Mouse (Mus musculus): ENCODE data around the gene Wnt8b. TPM values are rescaled to one million over a fixed set of nuclear protein-coding genes. Genes with fewer than 3 reads are reported as not detected.

The Wnt8b gene
- polyA plus RNA-seq, 1 experiment from 2014 or later = 2.8 TPM

- WGBS = 55% methylated on average over 12 of the region's 12 CpGs
- H3K27me3 ChIP-seq (ENCODE audit: insufficient read depth, low read length) = 0 out of 2 replicates have a peak, but pooled peaks cover 3% of the 10 kb centered on the region
- H3K9me3 ChIP-seq (ENCODE audit: low read length) = no peaks in the 10 kb centered on the region
- H3K27ac ChIP-seq (ENCODE audit: low read length) = 0 out of 2 replicates have a peak overlapping the region, but pooled peaks have one; percentile 31
- H3K36me3 ChIP-seq (ENCODE audit: insufficient read depth, low read length) = no peaks in the 10 kb centered on the region
- H3K4me2 ChIP-seq (replicated peaks; ENCODE audit: low read depth, low read length) = no peak overlapping the region
- H3K9ac ChIP-seq (replicated peaks; ENCODE audit: low read length) = no peak overlapping the region
- ATAC-seq (ENCODE audit: low FRiP score, low TSS enrichment) = peak; percentile 29; the same call in 1 of the 2 replicates
- H3K4me1 ChIP-seq (ENCODE audit: insufficient read depth, low read length) = peaks cover 58% of the 10 kb centered on the region
- H3K4me3 ChIP-seq (ENCODE audit: low read length) = no peak overlapping the region
Observed at GRCm38 (mm10) chr19:44517996-44518768, 24.9 kb downstream of the Wnt8b start.

- 13% methylated on average over 7 of the region's 7 CpGs for WGBS
- ATAC-seq (ENCODE audit: low FRiP score, low TSS enrichment) = peak; percentile 75
- Histone ChIP-seq H3K27ac (ENCODE audit: low read length) (peak overlapping the region; percentile 13; the same call in 1 of the 2 replicates), H3K4me1 (ENCODE audit: insufficient read depth, low read length) (peaks cover 49% of the 10 kb centered on the region), H3K27me3 (ENCODE audit: insufficient read depth, low read length) (0 out of 2 replicates have a peak, but pooled peaks cover 3% of the 10 kb centered on the region), H3K9ac (replicated peaks; ENCODE audit: low read length) (no peak overlapping the region; the same call in 1 of the 2 replicates), H3K4me3 (ENCODE audit: low read length) (no peak overlapping the region), H3K36me3 (ENCODE audit: insufficient read depth, low read length) (no peaks in the 10 kb centered on the region), H3K9me3 (ENCODE audit: low read length) (no peaks in the 10 kb centered on the region), H3K4me2 (replicated peaks; ENCODE audit: low read depth, low read length) (no peak overlapping the region)
Observed at GRCm38 (mm10) chr19:44519152-44519551, 25.9 kb downstream of the Wnt8b start.

- 71% methylated on average over 9 of the region's 9 CpGs for WGBS
- ATAC-seq (ENCODE audit: low FRiP score, low TSS enrichment) = no peak
Observed at GRCm38 (mm10) chr19:44525551-44526205, 32.4 kb downstream of the Wnt8b start.

GRCm38 (mm10) chr19:44530018-44530417 lies 36.7 kb downstream of the Wnt8b start:
- Histone ChIP-seq H3K9me3 (ENCODE audit: low read length) (no peaks in the 10 kb centered on the region), H3K4me3 (ENCODE audit: low read length) (no peak overlapping the region), H3K9ac (replicated peaks; ENCODE audit: low read length) (no peak overlapping the region), H3K27me3 (ENCODE audit: insufficient read depth, low read length) (no peaks in the 10 kb centered on the region; the same call in 1 of the 2 replicates), H3K36me3 (ENCODE audit: insufficient read depth, low read length) (no peaks in the 10 kb centered on the region), H3K27ac (ENCODE audit: low read length) (no peak overlapping the region), H3K4me2 (replicated peaks; ENCODE audit: low read depth, low read length) (no peak overlapping the region), H3K4me1 (ENCODE audit: insufficient read depth, low read length) (peaks cover 8% of the 10 kb centered on the region; the same call in 1 of the 2 replicates)
- 82% methylated on average over 6 of the region's 6 CpGs for WGBS
- ATAC-seq (ENCODE audit: low FRiP score, low TSS enrichment) = no peak

More at GRCm38 (mm10) chr19:44525551-44526205, 32.4 kb downstream of the Wnt8b start:
- Histone ChIP-seq H3K4me3 (ENCODE audit: low read length) (no peak overlapping the region), H3K36me3 (ENCODE audit: insufficient read depth, low read length) (no peaks in the 10 kb centered on the region), H3K4me1 (ENCODE audit: insufficient read depth, low read length) (no peaks in the 10 kb centered on the region), H3K4me2 (replicated peaks; ENCODE audit: low read depth, low read length) (no peak overlapping the region), H3K9ac (replicated peaks; ENCODE audit: low read length) (no peak overlapping the region), H3K9me3 (ENCODE audit: low read length) (no peaks in the 10 kb centered on the region), H3K27ac (ENCODE audit: low read length) (no peak overlapping the region), H3K27me3 (ENCODE audit: insufficient read depth, low read length) (no peaks in the 10 kb centered on the region)

GRCm38 (mm10) chr19:44535376-44535775 lies 42.1 kb downstream of the Wnt8b start:
- H3K27me3 ChIP-seq (ENCODE audit: insufficient read depth, low read length) = no peaks in the 10 kb centered on the region; the same call in 1 of the 2 replicates
- ATAC-seq (ENCODE audit: low FRiP score, low TSS enrichment) = no peak
- no peak overlapping the region for H3K4me3 ChIP-seq (ENCODE audit: low read length)
- H3K4me1 ChIP-seq (ENCODE audit: insufficient read depth, low read length) = peaks cover 8% of the 10 kb centered on the region; the same call in 1 of the 2 replicates
- H3K36me3 ChIP-seq (ENCODE audit: insufficient read depth, low read length) = no peaks in the 10 kb centered on the region
- no peak overlapping the region for H3K27ac ChIP-seq (ENCODE audit: low read length)
- H3K4me2 ChIP-seq (replicated peaks; ENCODE audit: low read depth, low read length) = no peak overlapping the region
- WGBS = 34% methylated on average over 3 of the region's 3 CpGs
- H3K9ac ChIP-seq (replicated peaks; ENCODE audit: low read length) = no peak overlapping the region
- H3K9me3 ChIP-seq (ENCODE audit: low read length) = no peaks in the 10 kb centered on the region

GRCm38 (mm10) chr19:44537416-44537815 lies 44.1 kb downstream of the Wnt8b start:
- ATAC-seq (ENCODE audit: low FRiP score, low TSS enrichment) = no peak
- 59% methylated on average over 8 of the region's 8 CpGs for WGBS
- H3K27me3 ChIP-seq (ENCODE audit: insufficient read depth, low read length) = no peaks in the 10 kb centered on the region

GRCm38 (mm10) chr19:44542694-44543178 lies 49.5 kb downstream of the Wnt8b start:
- no peak for ATAC-seq (ENCODE audit: low FRiP score, low TSS enrichment)
- no peak overlapping the region for H3K9ac ChIP-seq (replicated peaks; ENCODE audit: low read length)
- H3K36me3 ChIP-seq (ENCODE audit: insufficient read depth, low read length) = no peaks in the 10 kb centered on the region
- no peak overlapping the region for H3K4me3 ChIP-seq (ENCODE audit: low read length)
- no peak overlapping the region for H3K4me2 ChIP-seq (replicated peaks; ENCODE audit: low read depth, low read length)
- H3K9me3 ChIP-seq (ENCODE audit: low read length) = peaks cover 6% of the 10 kb centered on the region; the same call in 1 of the 2 replicates
- no peaks in the 10 kb centered on the region for H3K27me3 ChIP-seq (ENCODE audit: insufficient read depth, low read length)
- 84% methylated on average over 8 of the region's 8 CpGs for WGBS
- H3K4me1 ChIP-seq (ENCODE audit: insufficient read depth, low read length) = peaks cover 9% of the 10 kb centered on the region; the same call in 1 of the 2 replicates
- no peak overlapping the region for H3K27ac ChIP-seq (ENCODE audit: low read length)

More at GRCm38 (mm10) chr19:44537416-44537815, 44.1 kb downstream of the Wnt8b start:
- H3K4me3 ChIP-seq (ENCODE audit: low read length) = no peak overlapping the region
- H3K27ac ChIP-seq (ENCODE audit: low read length) = no peak overlapping the region
- H3K9me3 ChIP-seq (ENCODE audit: low read length) = peaks cover 6% of the 10 kb centered on the region; the same call in 1 of the 2 replicates
- H3K4me2 ChIP-seq (replicated peaks; ENCODE audit: low read depth, low read length) = no peak overlapping the region
- H3K36me3 ChIP-seq (ENCODE audit: insufficient read depth, low read length) = no peaks in the 10 kb centered on the region
- no peak overlapping the region for H3K9ac ChIP-seq (replicated peaks; ENCODE audit: low read length)
- peaks cover 8% of the 10 kb centered on the region; the same call in 1 of the 2 replicates for H3K4me1 ChIP-seq (ENCODE audit: insufficient read depth, low read length)

GRCm38 (mm10) chr19:44544372-44544771 lies 51.1 kb downstream of the Wnt8b start:
- no peak for ATAC-seq (ENCODE audit: low FRiP score, low TSS enrichment)

GRCm38 (mm10) chr19:44544775-44545174 lies 51.5 kb downstream of the Wnt8b start:
- H3K27ac ChIP-seq (ENCODE audit: low read length) = no peak overlapping the region
- 2% methylated on average over 12 of the region's 13 CpGs for WGBS
- peak overlapping the region; percentile 95 for H3K4me2 ChIP-seq (replicated peaks; ENCODE audit: low read depth, low read length)
- ATAC-seq (ENCODE audit: low FRiP score, low TSS enrichment) = no peak
- peaks cover 6% of the 10 kb centered on the region; the same call in 1 of the 2 replicates for H3K9me3 ChIP-seq (ENCODE audit: low read length)
- no peaks in the 10 kb centered on the region for H3K27me3 ChIP-seq (ENCODE audit: insufficient read depth, low read length)
- peaks cover 15% of the 10 kb centered on the region for H3K36me3 ChIP-seq (ENCODE audit: insufficient read depth, low read length)
- peaks cover 9% of the 10 kb centered on the region; the same call in 1 of the 2 replicates for H3K4me1 ChIP-seq (ENCODE audit: insufficient read depth, low read length)
- peak overlapping the region; percentile 68 for H3K4me3 ChIP-seq (ENCODE audit: low read length)
- no peak overlapping the region for H3K9ac ChIP-seq (replicated peaks; ENCODE audit: low read length)

More at GRCm38 (mm10) chr19:44544372-44544771, 51.1 kb downstream of the Wnt8b start:
- WGBS = 66% methylated on average over 10 of the region's 10 CpGs
- Histone ChIP-seq H3K9ac (replicated peaks; ENCODE audit: low read length) (no peak overlapping the region), H3K4me3 (ENCODE audit: low read length) (no peak overlapping the region), H3K36me3 (ENCODE audit: insufficient read depth, low read length) (peaks cover 11% of the 10 kb centered on the region), H3K4me2 (replicated peaks; ENCODE audit: low read depth, low read length) (no peak overlapping the region), H3K9me3 (ENCODE audit: low read length) (peaks cover 6% of the 10 kb centered on the region; the same call in 1 of the 2 replicates), H3K27me3 (ENCODE audit: insufficient read depth, low read length) (no peaks in the 10 kb centered on the region), H3K4me1 (ENCODE audit: insufficient read depth, low read length) (peaks cover 9% of the 10 kb centered on the region; the same call in 1 of the 2 replicates), H3K27ac (ENCODE audit: low read length) (no peak overlapping the region)
